Mouse (Mus musculus): ENCODE data around the gene Cd47. TPM values are rescaled to one million over a fixed set of nuclear protein-coding genes. Genes with fewer than 3 reads are reported as not detected.
A peak's percentile ranks its signal among the peaks of the same experiment; 100 is the strongest.

Cd47 gene
- polyA plus RNA-seq, 1 experiment = 112 TPM

DNA sequence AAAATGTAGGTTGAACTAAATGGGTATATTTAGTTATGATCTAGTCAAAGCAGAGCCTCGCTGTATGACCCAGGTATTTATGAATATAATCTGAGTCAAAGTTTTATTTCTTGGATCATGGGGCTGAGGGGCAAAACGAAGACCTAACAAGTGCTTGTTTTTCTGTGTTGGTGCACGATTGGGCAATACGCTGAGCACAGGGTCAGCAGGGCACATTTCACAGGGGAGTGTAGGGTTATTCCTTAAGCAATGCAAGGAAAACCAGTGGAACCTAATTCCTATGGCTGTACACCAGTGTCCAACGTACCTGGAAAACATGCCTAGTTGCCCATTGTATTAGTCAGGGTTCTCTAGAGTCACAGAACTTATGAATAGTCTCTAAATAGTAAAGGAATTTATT is 12.6 kb upstream of the Cd47 start:
- TF ChIP-seq POLR2A (IDR thresholded peaks at IDR 0.05; ENCODE audit: control insufficient read depth, extremely low read depth, insufficient read depth, low read length, poor library complexity) (no peak), CTCF (IDR thresholded peaks at IDR 0.05; ENCODE audit: borderline replicate concordance, control insufficient read depth, extremely low read depth, insufficient read depth, low read length, poor library complexity) (no peak)
- DNase-seq = no peak
- Histone ChIP-seq H3K4me3 (ENCODE audit: control insufficient read depth, insufficient read depth, low read length) (no peak overlapping the region), H3K27ac (ENCODE audit: control insufficient read depth, insufficient read depth, low read length) (no peak overlapping the region), H3K36me3 (ENCODE audit: control insufficient read depth, insufficient read depth, low read length) (no peaks in the 10 kb centered on the region), H3K27me3 (ENCODE audit: control insufficient read depth, insufficient read depth, low read length) (no peaks in the 10 kb centered on the region), H3K4me1 (replicated peaks; ENCODE audit: control insufficient read depth, insufficient read depth, low read length) (peaks cover 18% of the 10 kb centered on the region)
- WGBS = 99% methylated on average over 5 of the region's 5 CpGs

DNA sequence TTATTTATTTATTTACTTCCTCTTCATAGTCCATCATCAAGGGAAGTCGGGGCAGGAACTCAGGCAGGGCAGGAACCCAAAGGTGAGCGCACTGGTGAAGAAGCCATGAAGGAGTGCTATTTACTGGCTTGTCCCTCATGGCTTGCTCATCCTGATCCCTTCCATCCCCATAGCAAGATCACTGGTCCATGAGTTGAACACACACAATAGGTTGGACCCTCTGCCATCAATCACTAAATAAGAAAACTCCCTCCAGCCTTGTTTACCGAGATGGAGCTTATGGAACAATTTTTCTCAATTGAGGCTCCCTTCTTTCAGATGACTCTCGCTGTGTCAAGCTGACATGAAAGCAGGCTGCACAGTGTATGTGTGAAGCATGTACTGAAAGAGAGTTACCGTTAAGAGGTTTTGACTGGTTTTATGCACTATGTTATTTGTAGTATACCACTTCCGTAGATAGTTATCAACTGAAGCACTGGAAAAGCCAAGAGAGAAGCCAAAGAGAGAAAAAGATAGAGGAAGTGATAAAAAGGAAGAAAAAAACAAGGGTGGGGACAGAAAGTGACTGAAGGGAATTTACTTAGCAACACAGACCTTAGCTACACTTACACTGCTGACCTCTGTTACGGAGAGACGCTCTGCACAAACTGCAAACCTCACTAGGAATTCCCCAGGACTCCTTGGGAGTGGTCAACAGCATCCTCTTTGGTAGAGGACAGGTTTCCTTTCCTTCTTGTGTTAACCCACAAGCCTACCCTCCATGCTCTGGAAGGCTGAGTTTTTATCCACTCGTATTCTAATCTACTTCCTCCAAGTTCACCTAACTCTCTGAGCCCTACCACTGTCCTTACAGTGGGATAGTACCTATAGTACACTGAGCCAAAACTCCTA is 9.5 kb upstream of the Cd47 start:
- H3K36me3 ChIP-seq (ENCODE audit: control insufficient read depth, insufficient read depth, low read length) = no peaks in the 10 kb centered on the region
- peaks cover 22% of the 10 kb centered on the region for H3K4me1 ChIP-seq (replicated peaks; ENCODE audit: control insufficient read depth, insufficient read depth, low read length)
- DNase-seq = peak; percentile 49
- H3K4me3 ChIP-seq (ENCODE audit: control insufficient read depth, insufficient read depth, low read length) = no peak overlapping the region
- H3K27ac ChIP-seq (ENCODE audit: control insufficient read depth, insufficient read depth, low read length) = peak overlapping the region; percentile 91
- H3K27me3 ChIP-seq (ENCODE audit: control insufficient read depth, insufficient read depth, low read length) = no peaks in the 10 kb centered on the region
- TF ChIP-seq CTCF (IDR thresholded peaks at IDR 0.05; ENCODE audit: borderline replicate concordance, control insufficient read depth, extremely low read depth, insufficient read depth, low read length, poor library complexity) (no peak), POLR2A (IDR thresholded peaks at IDR 0.05; ENCODE audit: control insufficient read depth, extremely low read depth, insufficient read depth, low read length, poor library complexity) (no peak)
- 5% methylated on average over 9 of the region's 9 CpGs for WGBS

- Histone ChIP-seq H3K27ac (ENCODE audit: control insufficient read depth, insufficient read depth, low read length) (peak overlapping the region; percentile 86), H3K4me3 (ENCODE audit: control insufficient read depth, insufficient read depth, low read length) (no peak overlapping the region), H3K36me3 (ENCODE audit: control insufficient read depth, insufficient read depth, low read length) (no peaks in the 10 kb centered on the region), H3K4me1 (replicated peaks; ENCODE audit: control insufficient read depth, insufficient read depth, low read length) (peaks cover 32% of the 10 kb centered on the region), H3K27me3 (ENCODE audit: control insufficient read depth, insufficient read depth, low read length) (no peaks in the 10 kb centered on the region)
- 14% methylated on average over 9 of the region's 9 CpGs for WGBS
- no peak for TF ChIP-seq POLR2A (IDR thresholded peaks at IDR 0.05; ENCODE audit: control insufficient read depth, extremely low read depth, insufficient read depth, low read length, poor library complexity)
- TF ChIP-seq CTCF (IDR thresholded peaks at IDR 0.05; ENCODE audit: borderline replicate concordance, control insufficient read depth, extremely low read depth, insufficient read depth, low read length, poor library complexity) = no peak
- DNase-seq = peak; percentile 37
Observed at GRCm38 (mm10) chr16:49792446-49792878, 7.9 kb upstream of the Cd47 start.

- DNase-seq = no peak
- H3K27me3 ChIP-seq (ENCODE audit: control insufficient read depth, insufficient read depth, low read length) = no peaks in the 10 kb centered on the region
- TF ChIP-seq POLR2A (IDR thresholded peaks at IDR 0.05; ENCODE audit: control insufficient read depth, extremely low read depth, insufficient read depth, low read length, poor library complexity) = no peak
- no peak for TF ChIP-seq CTCF (IDR thresholded peaks at IDR 0.05; ENCODE audit: borderline replicate concordance, control insufficient read depth, extremely low read depth, insufficient read depth, low read length, poor library complexity)
- H3K27ac ChIP-seq (ENCODE audit: control insufficient read depth, insufficient read depth, low read length) = no peak overlapping the region
- WGBS = 92% methylated on average over 9 of the region's 9 CpGs
- H3K4me1 ChIP-seq (replicated peaks; ENCODE audit: control insufficient read depth, insufficient read depth, low read length) = peaks cover 37% of the 10 kb centered on the region
- H3K4me3 ChIP-seq (ENCODE audit: control insufficient read depth, insufficient read depth, low read length) = no peak overlapping the region
- no peaks in the 10 kb centered on the region for H3K36me3 ChIP-seq (ENCODE audit: control insufficient read depth, insufficient read depth, low read length)
Observed at GRCm38 (mm10) chr16:49793596-49793995, 6.7 kb upstream of the Cd47 start.

GRCm38 (mm10) chr16:49796271-49796670 is 4.1 kb upstream of the Cd47 start:
- WGBS = 85% methylated on average over 2 of the region's 2 CpGs
- Histone ChIP-seq H3K4me1 (replicated peaks; ENCODE audit: control insufficient read depth, insufficient read depth, low read length) (peaks cover 43% of the 10 kb centered on the region), H3K4me3 (ENCODE audit: control insufficient read depth, insufficient read depth, low read length) (no peak overlapping the region), H3K27me3 (ENCODE audit: control insufficient read depth, insufficient read depth, low read length) (no peaks in the 10 kb centered on the region), H3K27ac (ENCODE audit: control insufficient read depth, insufficient read depth, low read length) (peak overlapping the region; percentile 33; the same call in 1 of the 2 replicates), H3K36me3 (ENCODE audit: control insufficient read depth, insufficient read depth, low read length) (no peaks in the 10 kb centered on the region)
- TF ChIP-seq CTCF (IDR thresholded peaks at IDR 0.05; ENCODE audit: borderline replicate concordance, control insufficient read depth, extremely low read depth, insufficient read depth, low read length, poor library complexity) (no peak), POLR2A (IDR thresholded peaks at IDR 0.05; ENCODE audit: control insufficient read depth, extremely low read depth, insufficient read depth, low read length, poor library complexity) (no peak)
- no peak for DNase-seq

- Histone ChIP-seq H3K4me3 (ENCODE audit: control insufficient read depth, insufficient read depth, low read length) (no peak overlapping the region), H3K27ac (ENCODE audit: control insufficient read depth, insufficient read depth, low read length) (no peak overlapping the region), H3K27me3 (ENCODE audit: control insufficient read depth, insufficient read depth, low read length) (no peaks in the 10 kb centered on the region), H3K36me3 (ENCODE audit: control insufficient read depth, insufficient read depth, low read length) (no peaks in the 10 kb centered on the region), H3K4me1 (replicated peaks; ENCODE audit: control insufficient read depth, insufficient read depth, low read length) (peaks cover 47% of the 10 kb centered on the region)
- DNase-seq = no peak
- WGBS = 85% methylated on average over 2 of the region's 2 CpGs
- no peak for TF ChIP-seq CTCF (IDR thresholded peaks at IDR 0.05; ENCODE audit: borderline replicate concordance, control insufficient read depth, extremely low read depth, insufficient read depth, low read length, poor library complexity)
- TF ChIP-seq POLR2A (IDR thresholded peaks at IDR 0.05; ENCODE audit: control insufficient read depth, extremely low read depth, insufficient read depth, low read length, poor library complexity) = no peak
Observed at GRCm38 (mm10) chr16:49796954-49797353, 3.4 kb upstream of the Cd47 start.

All from thymus, adult 2 months (tissue).